Mouse (Mus musculus) kidney, postnatal 4 days (tissue): Measurements from ENCODE around the gene Sort1.
"Not testable (repeated sequence)": the region's sequence is repeated elsewhere in the genome, so short reads cannot be mapped to it uniquely, and the experiment has no call there.

Experiments
- DNase-seq, 2 experiments: peaks; one replicate each; pipeline ENCODE4 v3.0.0; 2021; ENCODE audit warnings: mixed read lengths in 2 of 2

Gene Sort1

GRCm38 (mm10) chr3:108283781-108284601 is at the start of gene Sort1:
Gene Sort1, plus strand, starts transcription at chr3:108284082.
- DNase-seq: peak; percentile 89 to 94

GRCm38 (mm10) chr3:108237474-108238102 is 46.3 kb upstream of the Sort1 start:
- not testable (repeated sequence) for DNase-seq

DNA sequence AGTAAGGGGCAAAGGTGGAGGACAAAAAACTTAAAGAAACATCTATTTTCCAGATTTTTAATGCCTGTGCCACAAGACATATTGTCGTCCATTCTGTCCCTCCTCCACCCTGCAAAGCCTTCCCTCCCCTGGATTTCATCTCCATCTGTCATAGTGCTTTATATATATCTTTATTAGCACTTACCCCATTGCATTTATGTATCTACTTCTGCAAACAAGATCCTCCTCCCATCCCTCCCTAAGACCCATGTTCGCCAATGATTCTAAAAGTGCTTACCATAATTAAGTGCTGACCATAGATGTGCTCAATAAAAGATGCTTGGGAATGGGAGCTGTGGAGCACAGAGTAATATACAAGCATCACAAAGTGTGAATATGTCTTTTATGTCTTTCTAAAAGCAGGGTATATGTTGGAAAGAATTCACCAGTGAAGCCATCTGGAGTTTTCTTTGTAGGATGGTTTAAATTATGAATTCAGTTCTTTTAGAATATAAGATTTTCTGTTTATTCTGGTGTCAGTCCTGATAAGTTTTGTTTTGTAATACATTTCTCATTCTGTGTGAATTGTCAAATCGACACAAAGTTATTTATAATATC is 42.5 kb upstream of the Sort1 start:
- no peak for DNase-seq

DNA sequence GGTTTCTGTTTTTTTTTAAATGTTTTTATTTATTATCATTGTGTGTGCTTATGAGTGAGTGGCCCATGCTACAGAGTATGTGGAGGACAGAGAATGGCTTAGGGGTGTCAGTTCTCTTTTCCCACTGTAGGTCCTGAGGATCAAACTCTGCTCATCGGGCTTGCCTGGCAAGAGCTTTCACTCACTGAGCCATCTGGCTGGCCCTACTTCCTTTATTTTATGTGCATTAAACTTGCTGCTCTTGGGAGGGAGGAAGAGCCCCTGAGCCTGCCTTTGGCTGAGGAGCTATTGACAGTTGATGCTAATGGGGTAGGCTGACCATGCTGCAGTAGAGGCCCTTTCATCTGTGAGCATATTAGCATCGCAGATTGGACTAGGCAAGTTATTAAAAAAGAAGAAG is 37.0 kb upstream of the Sort1 start:
- DNase-seq: no peak

- DNase-seq: peak; percentile 96 to 97
Observed at GRCm38 (mm10) chr3:108256719-108257637, 26.9 kb upstream of the Sort1 start, which contains the start of gene Psma5. Gene Psma5, plus strand, starts transcription at chr3:108256926.

DNA sequence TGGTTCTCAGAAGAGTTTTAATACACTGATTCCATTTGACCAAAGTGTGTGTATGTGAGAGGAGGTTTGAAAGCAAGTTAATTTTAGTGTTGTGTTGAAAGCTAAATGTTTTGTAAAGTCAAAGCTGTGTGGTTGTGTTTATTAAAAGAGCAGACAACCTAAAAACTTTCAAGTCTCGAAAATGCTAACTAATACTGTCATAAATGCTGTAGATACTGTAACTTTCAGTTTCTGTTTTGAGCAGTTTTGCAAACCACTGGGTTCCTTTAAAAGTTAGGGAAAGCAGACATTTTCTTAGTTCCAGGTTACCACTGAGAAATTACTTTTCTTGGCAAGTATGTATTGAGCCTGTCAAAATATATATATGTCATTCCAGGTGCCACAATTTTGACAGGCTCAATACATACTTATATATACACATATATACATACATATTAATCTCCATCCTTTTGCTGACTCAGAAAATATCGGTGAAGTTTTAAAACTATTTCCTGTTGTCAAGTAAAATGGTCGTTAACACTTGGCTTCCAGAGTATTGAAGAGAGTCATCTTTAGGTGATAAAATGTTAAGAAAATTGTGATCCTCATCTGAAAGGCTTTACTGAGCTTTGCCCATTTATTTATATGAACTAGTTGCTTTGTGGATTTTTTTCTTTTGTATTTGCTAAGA is 25.9 kb upstream of the Sort1 start:
- no peak for DNase-seq

DNA sequence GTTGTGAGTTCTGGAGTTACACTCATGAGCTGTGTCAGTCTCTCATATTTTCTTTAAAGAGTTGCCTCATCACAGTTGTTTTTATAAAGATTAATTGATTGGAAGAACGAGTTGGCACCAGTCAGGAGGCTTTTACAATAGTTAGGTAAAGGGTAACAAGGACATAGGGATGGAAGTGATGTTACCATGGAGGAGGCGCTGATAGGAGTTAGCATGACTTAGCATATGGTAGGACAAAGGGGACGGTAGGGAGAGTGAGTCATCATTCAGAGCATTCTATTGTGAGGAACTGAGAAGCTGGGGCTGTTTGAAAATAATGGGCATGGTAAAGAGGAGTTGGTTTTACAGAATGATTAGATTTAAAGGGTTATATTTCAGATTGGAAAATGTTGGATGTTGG is 24.6 kb upstream of the Sort1 start:
- DNase-seq: no peak

DNA sequence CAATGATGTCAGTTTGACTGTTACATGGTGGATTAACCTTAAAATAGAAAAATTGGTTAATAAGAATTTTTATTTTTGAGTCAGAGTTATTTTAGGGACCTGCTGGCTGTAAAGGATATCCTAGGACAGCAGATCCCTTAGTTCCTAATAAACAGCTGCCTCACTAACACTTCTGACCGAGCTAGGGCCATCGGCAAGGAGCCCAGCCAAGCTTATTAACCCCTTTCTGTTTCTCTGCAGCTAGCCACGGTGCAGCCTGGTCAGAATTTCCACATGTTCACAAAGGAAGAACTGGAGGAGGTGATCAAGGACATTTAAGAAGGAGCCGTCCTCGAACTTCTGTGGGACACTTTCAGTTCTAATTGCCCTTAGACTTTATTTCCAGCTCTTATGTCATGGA is 4.4 kb upstream of the Sort1 start:
- DNase-seq: not testable (repeated sequence)

GRCm38 (mm10) chr3:108282401-108283240 is 1.3 kb upstream of the Sort1 start:
- DNase-seq: no peak

DNA sequence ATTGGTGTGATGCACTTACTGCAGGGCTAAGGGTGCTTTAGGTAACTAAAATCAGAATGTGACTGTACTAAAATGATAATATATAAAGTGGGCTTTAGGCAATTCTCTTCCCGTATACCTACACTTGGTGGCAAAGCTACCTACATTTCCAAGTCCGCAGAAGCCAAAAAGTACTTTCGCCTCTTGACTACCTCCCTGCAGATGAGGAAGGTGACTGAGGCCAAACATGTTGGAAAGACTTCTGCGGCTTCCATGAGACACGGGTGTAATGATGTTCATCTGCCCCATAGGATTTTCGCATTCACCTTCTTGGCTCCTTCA is 681 bp upstream of the Sort1 start:
- no peak for DNase-seq

GRCm38 (mm10) chr3:108285078-108285711 is 1.3 kb downstream of the Sort1 start:
- no peak for DNase-seq

DNA sequence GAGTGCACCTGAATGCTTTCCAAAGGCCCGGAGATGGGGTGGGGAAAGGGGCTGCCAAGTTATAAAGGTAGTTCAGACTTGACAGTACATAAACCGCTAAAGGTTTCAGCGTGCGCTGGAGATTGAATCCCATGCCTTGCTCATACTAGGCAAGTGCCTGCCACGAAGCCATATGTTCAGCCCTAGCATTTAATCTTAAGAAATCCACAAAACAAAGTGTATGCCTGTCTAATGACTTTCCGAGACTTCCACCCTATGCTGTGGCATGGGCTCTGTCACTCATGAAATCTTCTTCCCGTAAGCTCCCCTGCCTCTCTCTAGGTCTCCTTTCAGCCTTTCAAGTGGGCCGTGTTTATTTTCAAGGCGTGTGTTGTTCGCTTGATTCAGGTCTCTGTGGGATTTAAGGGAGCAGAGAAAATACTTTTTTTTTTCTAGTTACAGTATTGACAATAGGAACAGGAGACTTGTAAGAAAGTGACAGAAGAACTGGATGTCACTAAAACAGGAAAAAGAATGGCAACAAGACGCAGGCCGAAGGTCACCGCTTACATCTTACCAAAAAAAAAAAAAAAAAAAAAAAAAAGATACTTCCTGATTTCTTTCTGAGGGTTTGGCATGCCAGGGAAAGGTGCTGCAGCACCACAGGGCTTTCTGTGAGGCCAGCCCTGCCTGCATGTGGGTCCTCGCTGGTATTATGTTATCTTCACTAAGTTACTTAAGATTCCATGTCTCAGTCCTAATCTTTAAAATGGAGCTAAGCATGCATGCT is 3.0 kb downstream of the Sort1 start:
- no peak for DNase-seq

DNA sequence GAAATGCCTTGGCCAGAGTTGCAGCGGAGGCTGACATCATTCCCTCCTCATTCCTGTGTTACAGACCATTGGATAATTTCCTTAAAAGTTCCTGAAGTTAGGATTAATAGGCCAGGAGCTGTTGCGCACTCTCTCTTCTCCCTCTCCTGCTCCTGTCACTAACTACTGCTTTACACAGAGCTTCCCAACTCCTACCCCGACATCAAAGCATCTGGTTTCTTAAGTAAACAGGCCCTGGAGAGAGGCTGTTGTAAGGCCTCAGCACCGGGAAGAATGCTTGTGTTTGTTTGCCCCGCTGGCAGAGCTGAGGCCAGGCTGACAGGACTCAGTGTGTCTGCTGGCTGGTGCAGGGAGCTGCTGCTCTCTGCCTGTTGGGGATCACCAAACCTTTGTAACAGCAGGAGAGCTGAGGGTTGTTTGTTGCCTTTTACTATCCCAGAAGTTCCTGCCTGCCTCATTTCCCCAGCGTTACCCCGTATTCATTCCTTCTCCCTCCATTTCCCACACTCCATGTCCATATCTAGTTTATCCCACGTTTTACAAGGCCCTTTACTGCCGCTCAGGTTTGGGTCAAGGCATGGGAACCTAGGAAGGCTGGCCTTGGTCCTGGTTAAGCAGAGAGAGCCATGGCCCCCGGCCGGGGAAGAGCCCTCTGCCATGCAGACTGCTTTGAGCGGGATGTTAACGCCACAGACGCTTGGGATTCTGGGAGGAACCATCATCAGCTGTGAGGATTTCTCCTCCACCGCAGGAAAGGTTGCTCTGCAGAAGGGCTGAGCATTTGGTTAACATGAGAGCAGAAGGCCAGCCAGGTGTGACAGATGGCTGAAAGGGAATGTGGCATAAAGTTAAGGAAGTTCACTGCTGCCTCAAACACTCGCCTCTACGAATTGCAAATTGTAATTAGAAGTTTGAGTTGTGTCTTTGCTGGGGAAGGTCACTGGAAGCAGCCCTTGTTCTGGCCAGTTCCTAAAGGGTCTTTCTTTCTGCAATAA is 4.2 kb downstream of the Sort1 start:
- peak in 1 of 2 experiments; percentile 47 for DNase-seq

- DNase-seq: no peak
Observed at GRCm38 (mm10) chr3:108289311-108290130, 5.6 kb downstream of the Sort1 start.

GRCm38 (mm10) chr3:108291036-108291799 is 7.3 kb downstream of the Sort1 start:
- DNase-seq: peak in 1 of 2 experiments; percentile 45

GRCm38 (mm10) chr3:108294398-108294797 is 10.5 kb downstream of the Sort1 start:
- DNase-seq: no peak
